13 mouse cellular contexts compared by ENCODE assay signal in genomic region chr6:114782486-114782885, GRCm38 (mm10).
DNase-seq lines count a peak whose midpoint lies in the region; ATAC-seq lines count a peak whose summit lies in the region.
"Had no signal": no experiment of that assay in that cellular context is flagged by ENCODE, and none has a peak within 500 bp of the region (broad histone marks: within the 10 kb centered on the region; RNA-seq: fewer than 3 reads in every experiment).

No protein-coding gene starts in this region.

- DNase-seq in frontal cortex, postnatal 36 days (ENCODE audit: low spot score in 2 of 2), result no peak
- no peak for DNase-seq in kidney, postnatal 36 days
- no peak for DNase-seq in neural tube, embryonic 10.5 days (ENCODE audit: extremely low spot score, low spot score)
- no peak for DNase-seq in spleen, adult 12 weeks (ENCODE audit: low spot score)
- DNase-seq in left cerebral cortex, postnatal 25 days (ENCODE audit: low spot score in 2 of 2), result no peak
- DNase-seq: cerebellum, adult 11-12 months; right cerebral cortex, postnatal 25 days; thymus, postnatal 4 days had no signal

- no peak overlapping the region for H3K4me2 ChIP-seq in kidney, embryonic 15.5 days
- no peak overlapping the region for H3K4me2 ChIP-seq in neural tube, embryonic 12.5 days (replicated peaks)
- H3K4me2 ChIP-seq: liver, embryonic 15.5 days had no signal

- peaks cover 44% of the 10 kb centered on the region for H3K4me1 ChIP-seq in kidney, embryonic 15.5 days
- H3K4me1 ChIP-seq in neural tube, embryonic 12.5 days, result peaks cover 21% of the 10 kb centered on the region

- no peaks in the 10 kb centered on the region for H3K9me3 ChIP-seq in kidney, embryonic 15.5 days (replicated peaks)
- H3K9me3 ChIP-seq in neural tube, embryonic 12.5 days, result no peaks in the 10 kb centered on the region
- H3K9me3 ChIP-seq: liver, embryonic 15.5 days had no signal

- 50% methylated on average over 7 of the region's 7 CpGs for WGBS in kidney, embryonic 15.5 days
- WGBS in neural tube, embryonic 12.5 days, result 75% methylated on average over 7 of the region's 7 CpGs

- intact Hi-C loops in left cerebral cortex, postnatal 25 days (cut with DNase I), result no loop called here

- peak overlapping the region; percentile 61 for H3K27ac ChIP-seq in kidney, embryonic 15.5 days
- no peak overlapping the region for H3K27ac ChIP-seq in neural tube, embryonic 12.5 days
- H3K27ac ChIP-seq: left cerebral cortex, adult 2 months; liver, embryonic 15.5 days had no signal

- no peak overlapping the region for H3K9ac ChIP-seq in kidney, embryonic 15.5 days
- 0 out of 2 replicates have a peak overlapping the region, but pooled peaks have one; percentile 21 for H3K9ac ChIP-seq in neural tube, embryonic 12.5 days
- H3K9ac ChIP-seq: liver, embryonic 15.5 days had no signal

- no peaks in the 10 kb centered on the region for H3K27me3 ChIP-seq in kidney, embryonic 15.5 days
- no peaks in the 10 kb centered on the region for H3K27me3 ChIP-seq in neural tube, embryonic 12.5 days (replicated peaks)
- H3K27me3 ChIP-seq: liver, embryonic 15.5 days had no signal

- no peak overlapping the region for H3K4me3 ChIP-seq in kidney, embryonic 15.5 days (replicated peaks)
- H3K4me3 ChIP-seq in neural tube, embryonic 12.5 days, result no peak overlapping the region
- H3K4me3 ChIP-seq: left cerebral cortex, adult 2 months; liver, embryonic 15.5 days had no signal

- ATAC-seq in frontal cortex, adult (ENCODE audit: low TSS enrichment), result 0 out of 2 replicates have a peak, but pooled peaks have one; percentile 20
- ATAC-seq in kidney, embryonic 15.5 days (replicated peaks; ENCODE audit: low FRiP score), result no peak
- ATAC-seq in neural tube, embryonic 12.5 days (ENCODE audit: low FRiP score, low read depth), result no peak

- H3K36me3 ChIP-seq in kidney, embryonic 15.5 days, result no peaks in the 10 kb centered on the region
- no peaks in the 10 kb centered on the region for H3K36me3 ChIP-seq in neural tube, embryonic 12.5 days
- H3K36me3 ChIP-seq: liver, embryonic 15.5 days had no signal
